Mouse (Mus musculus): ENCODE measurements around the gene Mapt. TPM values are rescaled to one million over a fixed set of nuclear protein-coding genes. Genes with fewer than 3 reads are reported as not detected.

Gene Mapt
- total RNA-seq, 1 experiment from 2014 or later = not detected

- ATAC-seq (replicated peaks; ENCODE audit: low read depth, poor library complexity, severe bottlenecking) = peak; percentile 94
Measured at GRCm38 (mm10) chr11:104361790-104362189, 130.6 kb downstream of the Mapt start.

- no peak for ATAC-seq (replicated peaks; ENCODE audit: low read depth, poor library complexity, severe bottlenecking)
Measured at GRCm38 (mm10) chr11:104362704-104363103, 131.5 kb downstream of the Mapt start.

GRCm38 (mm10) chr11:104363823-104364600, 132.8 kb downstream of the Mapt start:
- no peak for ATAC-seq (replicated peaks; ENCODE audit: low read depth, poor library complexity, severe bottlenecking)

GRCm38 (mm10) chr11:104367486-104368190, 136.4 kb downstream of the Mapt start:
- ATAC-seq (replicated peaks; ENCODE audit: low read depth, poor library complexity, severe bottlenecking) = peak; percentile 91

GRCm38 (mm10) chr11:104376291-104376690, 145.1 kb downstream of the Mapt start:
- ATAC-seq (replicated peaks; ENCODE audit: low read depth, poor library complexity, severe bottlenecking) = no peak

GRCm38 (mm10) chr11:104379635-104380034, 148.4 kb downstream of the Mapt start:
- ATAC-seq (replicated peaks; ENCODE audit: low read depth, poor library complexity, severe bottlenecking) = no peak

Other genes starting within 250 kb of the Mapt start
- not detected in 2 replicates for gene Crhr1, start 98.5 kb upstream of the Mapt start, total RNA-seq (2017)
- not detected in 2 replicates for gene Sppl2c, start 45.1 kb upstream of the Mapt start, total RNA-seq (2017)
- gene Kansl1, start 237.5 kb downstream of the Mapt start, total RNA-seq (2017) = 36.7 and 38.1 TPM in 2 replicates